Mouse (Mus musculus) lung, postnatal 14 days (tissue): Measurements from ENCODE around the gene Hspa1a.
A peak's percentile ranks its signal among the peaks of the same experiment; 100 is the strongest.
"Not testable (repeated sequence)": the region's sequence is repeated elsewhere in the genome, so short reads cannot be mapped to it uniquely, and the experiment has no call there.

Experiments used
- DNase-seq: peaks from one replicate; pipeline ENCODE4 v3.0.0; 2021

Gene Hspa1a

DNA sequence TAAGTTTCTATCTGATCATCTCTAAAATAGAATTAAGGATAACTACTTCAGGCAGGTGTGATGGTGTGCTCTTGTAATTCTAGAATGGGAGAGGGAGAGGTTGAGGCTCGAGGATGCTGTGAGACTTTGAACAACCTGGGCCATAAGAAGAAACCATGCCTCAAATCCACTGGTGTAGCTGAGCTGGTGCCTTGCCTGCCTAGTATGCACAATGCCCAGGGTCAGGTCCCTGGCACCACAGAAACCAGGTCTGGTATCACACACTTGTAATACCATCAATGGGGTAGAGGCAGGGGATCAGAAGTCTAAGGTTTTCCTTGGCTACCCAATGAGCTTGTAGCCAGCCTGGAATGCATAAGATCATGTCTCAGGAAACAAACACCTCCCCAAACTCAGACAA, 9.1 kb downstream of the Hspa1a start:
- no peak for DNase-seq

DNA sequence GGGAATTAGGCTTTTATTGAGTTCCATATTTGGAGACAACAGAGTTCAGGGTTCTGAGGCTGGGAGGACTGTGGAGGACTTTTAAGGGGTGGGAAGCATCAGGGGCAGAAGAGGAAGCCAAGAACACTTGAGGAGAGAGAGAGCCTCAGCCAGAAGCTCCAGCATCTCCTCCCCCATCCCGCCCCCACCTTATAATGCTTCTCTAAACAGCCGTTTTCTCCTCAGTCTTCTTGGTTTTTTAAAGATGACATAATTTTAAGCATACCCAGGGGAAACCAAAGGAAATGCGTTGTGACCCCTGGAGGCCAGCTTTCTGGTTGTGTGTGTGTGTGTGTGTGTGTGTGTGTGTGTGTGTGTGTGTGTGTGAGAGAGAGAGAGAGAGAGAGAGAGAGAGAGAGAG, 9.8 kb downstream of the Hspa1a start:
- DNase-seq, result no peak

DNA sequence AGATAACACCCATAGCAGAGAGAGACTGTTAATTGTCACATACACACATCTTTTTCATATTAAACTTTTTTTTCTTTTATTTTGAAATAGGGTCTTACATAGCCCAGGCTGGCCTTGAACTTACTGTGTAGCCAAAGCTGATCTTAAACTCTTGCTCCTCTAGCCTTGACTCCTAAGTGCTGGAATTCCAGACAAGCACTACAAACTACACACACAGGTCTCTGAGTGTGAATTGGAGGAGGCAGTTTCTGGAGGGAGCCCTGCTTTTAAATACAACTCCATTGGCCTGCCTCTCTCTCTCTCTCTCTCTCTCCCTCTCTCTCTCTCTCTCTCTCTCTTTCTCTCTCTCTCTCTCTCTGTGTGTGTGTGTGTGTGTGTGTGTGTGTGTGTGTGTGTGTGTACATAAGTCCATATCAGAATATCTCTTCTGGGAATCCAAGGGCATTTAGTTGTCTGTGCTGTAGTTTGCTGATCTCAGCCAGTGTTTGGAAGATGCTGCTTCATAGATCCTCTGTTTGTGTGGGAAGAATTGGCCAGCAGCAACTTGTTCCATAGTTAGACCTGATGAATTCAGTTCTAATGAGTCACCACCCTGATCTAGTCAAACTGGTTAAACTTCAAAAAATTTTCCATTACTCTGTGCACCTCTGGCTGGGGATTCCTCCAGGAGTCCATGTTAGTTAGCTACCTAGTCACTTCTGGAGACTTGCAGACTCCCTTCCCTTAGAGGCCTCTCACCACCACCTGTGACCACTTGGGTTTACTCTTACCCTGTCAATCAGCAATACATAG, 11.1 kb downstream of the Hspa1a start:
- no peak for DNase-seq

DNA sequence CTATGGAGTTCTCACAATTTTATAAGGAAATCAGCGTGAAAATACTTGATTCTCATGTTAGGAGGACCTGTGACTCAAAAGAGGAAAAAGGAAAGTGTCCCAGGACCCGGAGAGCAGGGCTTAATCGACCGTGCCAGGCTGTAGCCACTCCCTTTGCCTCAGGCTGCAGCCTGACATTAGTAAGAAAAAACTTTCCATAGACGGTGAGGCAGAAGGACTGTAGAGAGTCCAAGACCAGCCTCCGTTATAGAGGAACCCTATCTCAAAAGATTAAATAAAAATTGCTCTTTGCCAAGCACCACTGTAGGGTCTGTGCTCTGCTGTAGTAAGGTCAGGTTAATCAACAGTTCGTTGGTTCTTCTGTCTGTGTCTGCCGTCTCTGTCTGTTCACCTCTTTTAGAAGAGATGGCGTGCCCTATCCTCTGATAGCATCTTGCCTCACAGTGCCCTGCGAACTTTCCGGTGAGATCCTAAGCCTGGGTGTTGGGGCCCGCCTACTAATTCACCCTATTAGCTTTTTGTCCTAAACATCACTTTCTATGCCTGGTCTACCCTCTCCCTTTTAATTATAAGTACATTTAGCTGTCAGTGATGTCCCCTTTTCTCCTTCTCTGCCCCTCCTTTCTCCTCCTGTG, 12.0 kb downstream of the Hspa1a start:
- DNase-seq, result peak; percentile 35

DNA sequence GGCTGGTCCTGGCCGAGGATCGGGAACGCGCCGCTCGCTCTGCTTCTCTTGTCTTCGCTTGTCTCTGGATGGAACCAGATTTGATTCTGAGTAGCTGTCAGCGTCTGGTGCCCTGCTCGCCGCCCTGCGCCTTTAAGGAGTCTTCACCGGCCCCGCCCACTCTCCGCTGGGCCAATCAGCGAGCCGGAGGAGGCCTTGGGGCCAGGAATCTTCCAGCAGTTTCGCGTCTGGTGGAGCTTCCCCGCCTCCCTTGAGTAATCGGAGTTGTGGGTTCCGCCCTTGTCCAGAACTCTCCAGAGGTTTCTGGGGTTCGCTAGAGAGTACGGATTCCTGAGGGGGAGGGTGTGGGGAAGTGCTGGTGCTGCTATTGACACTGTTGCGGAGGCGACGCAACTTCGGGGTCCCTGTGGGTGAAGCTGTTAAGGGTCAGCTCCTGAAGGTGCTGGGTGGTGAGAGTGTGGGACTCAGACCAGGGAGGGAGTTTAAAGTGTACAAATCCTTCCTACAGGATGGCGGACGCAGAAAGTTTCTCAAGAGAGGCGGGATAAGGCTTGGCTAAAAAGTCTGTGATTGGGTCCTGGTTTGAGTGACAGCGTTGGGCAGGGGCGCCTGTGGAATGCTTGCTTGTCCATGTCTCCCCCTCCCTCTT, 12.7 kb downstream of the Hspa1a start, which contains the start of gene Hspa1b:
Gene Hspa1b, minus strand, starts transcription at position 109 of the 649 bp plus-strand sequence.
- peak; percentile 84 for DNase-seq

DNA sequence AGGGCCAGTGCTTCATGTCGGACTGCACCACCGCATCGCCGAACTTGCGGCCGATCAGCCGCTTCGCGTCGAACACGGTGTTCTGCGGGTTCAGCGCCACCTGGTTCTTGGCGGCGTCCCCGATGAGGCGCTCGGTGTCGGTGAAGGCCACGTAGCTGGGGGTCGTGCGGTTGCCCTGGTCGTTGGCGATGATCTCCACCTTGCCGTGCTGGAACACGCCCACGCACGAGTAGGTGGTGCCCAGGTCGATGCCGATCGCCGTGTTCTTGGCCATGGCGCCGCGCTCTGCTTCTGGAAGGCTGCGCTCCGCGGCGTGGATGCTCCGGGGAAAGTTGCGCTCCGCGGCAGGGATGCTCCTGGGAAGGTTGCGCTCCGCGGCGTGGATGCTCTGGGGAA, 13.2 kb downstream of the Hspa1a start:
- not testable (repeated sequence) for DNase-seq

DNA sequence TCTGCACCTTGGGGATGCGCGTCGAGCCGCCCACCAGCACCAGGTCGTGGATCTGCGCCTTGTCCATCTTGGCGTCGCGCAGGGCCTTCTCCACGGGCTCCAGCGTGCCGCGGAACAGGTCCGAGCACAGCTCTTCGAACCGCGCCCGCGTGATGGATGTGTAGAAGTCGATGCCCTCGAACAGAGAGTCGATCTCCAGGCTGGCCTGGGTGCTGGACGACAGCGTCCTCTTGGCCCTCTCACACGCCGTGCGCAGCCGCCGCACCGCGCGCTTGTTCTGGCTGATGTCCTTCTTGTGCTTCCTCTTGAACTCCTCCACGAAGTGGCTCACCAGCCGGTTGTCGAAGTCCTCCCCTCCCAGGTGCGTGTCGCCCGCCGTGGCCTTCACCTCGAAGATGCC, 14.0 kb downstream of the Hspa1a start:
- DNase-seq, result not testable (repeated sequence)

DNA sequence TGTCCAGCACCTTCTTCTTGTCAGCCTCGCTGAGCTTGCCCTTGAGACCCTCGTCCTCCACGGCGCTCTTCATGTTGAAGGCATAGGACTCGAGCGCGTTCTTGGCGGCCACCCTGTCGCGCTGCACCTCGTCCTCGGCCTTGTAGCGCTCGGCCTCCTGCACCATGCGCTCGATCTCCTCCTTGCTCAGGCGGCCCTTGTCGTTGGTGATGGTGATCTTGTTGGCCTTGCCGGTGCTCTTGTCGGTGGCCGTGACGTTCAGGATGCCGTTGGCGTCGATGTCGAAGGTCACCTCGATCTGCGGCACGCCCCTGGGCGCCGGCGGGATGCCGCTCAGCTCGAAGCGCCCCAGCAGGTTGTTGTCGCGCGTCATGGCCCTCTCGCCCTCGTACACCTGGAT, 14.7 kb downstream of the Hspa1a start:
- not testable (repeated sequence) for DNase-seq

DNA sequence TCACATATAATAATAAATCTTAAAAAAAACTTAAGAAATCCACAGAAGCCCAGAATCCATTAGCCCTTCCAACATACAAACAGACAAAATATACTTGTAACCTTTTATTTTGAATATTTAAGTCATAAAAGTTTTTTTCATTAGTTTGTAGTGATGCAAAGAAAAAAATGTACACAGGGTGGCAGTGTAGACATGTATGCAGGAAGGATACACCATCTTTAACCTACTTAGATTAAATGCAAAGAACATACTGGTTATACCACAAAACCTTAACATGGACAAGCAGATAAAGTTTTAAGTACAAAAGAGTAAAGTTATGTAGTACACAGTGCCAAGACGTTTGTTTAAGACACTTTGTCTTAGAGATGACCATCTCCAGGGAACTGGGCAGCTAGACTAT, 15.6 kb downstream of the Hspa1a start:
- no peak for DNase-seq

DNA sequence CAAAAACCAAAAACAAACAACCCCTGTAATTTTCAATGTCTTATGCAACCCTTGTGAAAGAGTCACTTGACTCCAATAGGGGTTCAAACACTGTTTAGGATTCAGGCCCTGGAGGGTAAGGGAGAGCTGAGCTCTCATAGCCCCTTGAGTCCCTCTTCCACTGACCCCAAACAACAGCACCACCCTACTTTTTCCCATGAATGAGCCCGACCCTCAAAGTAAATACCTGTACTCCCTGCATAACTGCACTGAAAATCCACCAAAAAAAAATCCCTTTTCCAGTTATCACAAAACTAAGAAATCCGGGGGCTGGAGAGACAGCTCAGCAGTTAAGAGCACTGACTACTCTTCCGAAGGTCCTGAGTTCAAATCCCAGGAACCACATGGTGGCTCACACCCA, 16.1 kb downstream of the Hspa1a start:
- no peak for DNase-seq

DNA sequence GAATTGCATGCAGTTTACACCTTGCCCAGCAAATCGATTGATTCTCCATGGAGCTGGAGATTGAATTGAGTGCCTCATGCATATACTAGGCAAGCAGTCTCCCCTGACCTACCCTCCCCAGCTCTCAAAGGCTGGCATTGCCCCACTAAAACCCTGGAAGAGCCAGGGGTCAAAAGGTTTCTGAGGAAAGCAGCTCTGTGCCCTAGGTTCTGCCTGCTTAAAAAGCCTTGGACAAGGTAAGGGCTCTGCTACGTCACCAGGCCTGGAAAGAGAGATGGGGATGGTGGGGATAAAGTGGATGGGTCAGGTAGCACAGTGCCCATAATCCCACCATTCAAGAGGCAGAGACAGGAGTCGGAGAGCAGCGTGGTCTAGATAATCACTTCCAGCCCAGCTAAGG, 17.1 kb downstream of the Hspa1a start:
- DNase-seq, result no peak

DNA sequence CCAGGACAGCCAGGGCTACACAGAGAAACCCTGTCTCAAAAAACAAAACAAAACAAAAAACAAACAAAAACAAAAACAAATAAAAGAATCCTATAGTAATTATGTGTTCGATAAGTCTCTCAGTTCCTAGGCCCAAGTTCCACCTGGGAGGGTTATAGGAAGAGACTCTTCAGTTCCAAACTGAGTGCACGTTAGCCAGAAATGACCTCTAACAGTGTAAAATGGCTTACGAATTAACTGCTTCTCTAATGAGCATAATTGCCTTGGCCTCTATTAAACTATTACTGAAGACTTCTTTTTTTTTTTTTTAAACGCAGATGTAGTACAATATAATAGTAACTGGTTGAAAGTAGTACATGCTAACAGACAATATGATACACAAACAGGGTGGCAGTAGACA, 18.1 kb downstream of the Hspa1a start:
- no peak for DNase-seq

DNA sequence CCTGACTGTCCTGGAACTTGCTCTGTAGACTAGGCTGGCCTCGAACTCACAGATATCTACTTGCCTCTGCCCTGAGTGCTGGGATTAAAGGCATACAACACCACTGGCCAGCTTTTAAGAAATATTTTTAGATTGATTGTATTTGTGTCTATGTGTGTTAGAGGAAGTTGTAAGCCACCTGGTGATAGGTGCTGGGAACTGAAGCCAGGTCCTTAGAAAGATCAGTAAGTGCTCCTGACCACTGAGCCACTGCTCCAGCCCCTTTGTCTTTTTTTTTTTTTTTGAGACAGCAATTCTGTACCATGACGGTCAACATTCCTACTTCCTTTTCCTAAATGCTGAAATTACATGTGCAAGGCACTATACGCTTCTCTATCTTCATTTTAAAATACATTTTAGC, 18.7 kb downstream of the Hspa1a start:
- DNase-seq, result no peak

DNA sequence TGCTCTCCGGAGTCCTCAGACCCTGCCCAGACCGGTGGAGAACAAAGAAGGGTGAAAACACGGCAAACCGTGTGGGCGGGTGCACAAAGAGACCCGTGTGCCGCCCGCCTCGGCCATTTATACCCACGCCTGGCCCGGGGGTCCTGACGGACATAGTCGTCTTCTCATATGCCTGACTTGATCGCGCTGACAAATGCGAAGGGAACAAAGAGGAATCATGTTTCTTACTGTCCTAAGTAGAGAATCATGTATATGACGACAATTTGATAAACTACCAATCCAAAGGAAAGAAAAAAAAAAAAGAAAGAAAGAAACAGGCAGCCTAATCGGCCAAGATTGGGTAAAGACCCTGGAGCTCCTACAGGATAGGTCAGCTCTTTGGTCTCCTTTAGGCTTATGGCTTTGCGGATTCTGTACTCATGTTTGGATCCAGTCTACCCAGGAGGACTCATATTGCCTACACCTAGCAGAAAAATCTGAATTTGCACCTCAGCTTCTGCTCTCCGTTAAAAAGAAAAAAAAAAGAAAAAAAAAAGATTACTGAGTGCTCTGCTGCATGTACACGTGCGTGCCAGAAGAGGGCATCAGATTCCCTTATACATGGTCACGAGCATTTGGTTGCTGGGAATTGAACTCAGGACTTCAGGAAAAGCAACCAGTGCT, 19.4 kb downstream of the Hspa1a start:
- peak; percentile 85 for DNase-seq

DNA sequence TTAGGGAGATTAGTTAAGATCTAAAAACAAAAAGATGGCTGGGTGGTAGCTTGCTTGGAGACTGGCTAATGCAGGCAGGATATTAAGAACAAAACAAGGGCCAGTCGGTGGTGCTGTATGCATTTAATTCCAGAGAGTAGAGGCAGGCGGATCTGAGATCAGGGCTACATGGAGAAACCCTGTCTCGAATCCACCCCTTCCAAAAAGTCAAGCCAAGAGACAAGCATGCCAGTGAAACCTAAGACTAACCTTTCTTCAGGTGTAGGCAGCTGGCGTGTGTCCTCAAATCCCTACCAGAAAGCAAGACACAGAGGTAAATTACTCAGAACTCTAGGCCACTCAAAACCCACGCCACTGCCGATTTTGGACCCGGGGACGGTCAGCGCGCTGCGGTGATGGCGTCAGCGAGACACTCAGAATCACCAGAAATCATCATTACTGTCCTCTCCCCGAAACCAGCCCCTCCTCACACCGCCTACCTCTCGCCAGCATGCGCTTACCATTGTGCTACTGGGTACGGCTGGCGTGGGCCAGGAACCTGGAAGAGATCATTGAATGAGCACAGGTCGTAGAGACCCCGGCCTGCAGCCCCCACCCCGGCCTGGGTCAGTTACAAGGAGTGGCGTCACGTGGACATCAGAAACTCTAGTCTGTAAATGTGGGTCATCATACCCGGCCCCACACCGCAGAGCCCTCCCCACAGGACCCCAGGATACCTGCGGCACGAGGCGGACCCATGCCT, 20.1 kb downstream of the Hspa1a start:
- DNase-seq, result no peak

DNA sequence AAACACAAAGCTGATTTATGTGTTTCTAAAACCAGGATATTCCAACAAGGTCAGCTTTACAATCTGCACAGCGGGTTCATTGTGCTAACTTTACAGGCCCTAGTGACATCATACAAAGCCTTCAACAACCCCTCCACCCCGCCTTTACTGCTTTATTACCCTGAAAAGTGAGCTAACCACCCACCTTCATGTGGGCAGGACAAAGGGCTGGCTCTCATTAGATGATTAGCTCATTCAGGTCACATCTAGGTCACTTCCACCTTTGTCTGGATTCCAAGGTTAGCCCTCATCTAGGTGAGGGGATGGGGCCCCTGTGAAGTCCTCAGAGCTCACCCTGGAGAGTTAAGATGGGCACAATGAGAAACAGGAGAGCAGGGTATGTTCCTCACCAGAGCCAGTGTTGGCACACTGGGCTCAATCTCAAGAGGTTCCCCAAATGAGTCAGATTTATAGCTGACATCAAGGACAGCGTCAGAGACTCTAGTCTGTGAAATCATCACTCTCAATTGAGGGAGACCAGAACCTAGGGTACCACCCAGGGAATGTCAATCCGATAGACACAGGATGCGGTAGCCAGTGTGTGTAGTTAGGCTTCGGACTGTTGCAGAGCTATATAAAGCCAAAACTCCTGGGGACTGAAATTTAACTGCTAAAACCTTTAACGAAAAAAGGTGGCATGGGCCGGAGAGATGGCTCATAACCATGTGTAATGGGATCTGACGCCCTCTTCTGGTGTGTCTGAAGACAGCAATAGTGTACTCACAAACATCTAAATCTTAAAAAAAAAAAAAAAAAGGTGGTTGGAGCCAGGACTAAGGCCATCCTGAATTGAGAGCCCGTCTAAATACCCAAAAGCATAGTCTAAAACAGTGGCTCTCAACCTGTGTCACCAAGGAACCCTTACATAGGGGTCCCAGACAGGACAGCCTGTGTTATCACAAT, 21.2 kb downstream of the Hspa1a start:
- DNase-seq, result no peak

DNA sequence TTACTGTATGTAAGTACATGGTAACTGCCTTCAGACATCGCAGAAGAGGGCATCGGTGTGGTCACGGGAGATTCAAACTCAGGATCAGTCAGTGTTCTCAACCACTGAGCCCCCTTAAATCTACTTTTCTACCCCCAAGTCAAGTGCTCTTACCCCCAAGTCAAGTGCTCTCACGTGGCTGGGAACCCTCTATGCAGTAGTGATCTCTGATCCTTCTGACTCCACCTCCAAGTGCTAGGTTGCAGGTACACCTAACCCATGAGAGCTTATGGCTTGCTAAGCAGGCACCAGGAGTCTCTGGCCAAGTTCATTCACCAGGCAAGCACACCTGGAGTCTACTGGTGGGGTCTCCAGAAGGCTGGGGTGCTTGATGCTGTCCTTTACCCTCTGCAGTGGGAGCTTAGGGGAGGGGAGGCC, 22.4 kb downstream of the Hspa1a start:
- DNase-seq, result no peak

DNA sequence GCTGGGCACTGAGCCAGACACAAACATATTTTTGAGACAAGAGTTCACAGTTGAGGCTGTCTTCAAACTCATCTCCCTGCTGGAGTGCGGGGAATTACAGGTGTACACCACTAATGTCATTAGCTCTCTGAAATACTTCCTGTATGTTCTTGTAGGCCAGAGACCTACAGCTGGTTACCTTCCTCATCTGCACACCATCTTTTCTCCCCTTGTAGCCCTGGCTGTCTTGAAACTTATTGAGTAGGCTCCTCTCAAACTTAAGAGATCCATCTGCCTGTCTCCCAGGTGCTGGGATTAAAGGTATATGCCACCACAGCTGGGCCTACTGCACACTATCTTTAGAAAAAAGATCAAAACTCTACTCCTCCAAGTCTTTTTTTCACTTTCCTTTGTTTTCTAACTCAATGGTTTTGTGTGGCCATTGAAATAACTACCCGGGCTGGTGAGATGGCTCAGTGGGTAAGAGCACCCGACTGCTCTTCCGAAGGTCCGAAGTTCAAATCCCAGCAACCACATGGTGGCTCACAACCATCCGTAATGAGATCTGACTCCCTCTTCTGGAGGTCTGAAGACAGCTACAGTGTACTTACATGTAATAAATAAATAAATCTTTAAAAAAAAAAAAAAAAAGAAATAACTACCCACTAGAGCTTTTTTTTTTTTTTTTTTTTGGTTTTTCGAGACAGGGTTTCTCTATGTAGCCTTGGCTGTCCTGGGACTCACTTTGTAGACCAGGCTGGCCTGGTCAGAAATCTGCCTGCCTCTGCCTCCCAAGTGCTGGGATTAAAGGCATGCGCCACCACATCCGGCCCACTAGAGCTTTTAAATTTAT, 23.0 kb downstream of the Hspa1a start:
- not testable (repeated sequence) for DNase-seq

DNA sequence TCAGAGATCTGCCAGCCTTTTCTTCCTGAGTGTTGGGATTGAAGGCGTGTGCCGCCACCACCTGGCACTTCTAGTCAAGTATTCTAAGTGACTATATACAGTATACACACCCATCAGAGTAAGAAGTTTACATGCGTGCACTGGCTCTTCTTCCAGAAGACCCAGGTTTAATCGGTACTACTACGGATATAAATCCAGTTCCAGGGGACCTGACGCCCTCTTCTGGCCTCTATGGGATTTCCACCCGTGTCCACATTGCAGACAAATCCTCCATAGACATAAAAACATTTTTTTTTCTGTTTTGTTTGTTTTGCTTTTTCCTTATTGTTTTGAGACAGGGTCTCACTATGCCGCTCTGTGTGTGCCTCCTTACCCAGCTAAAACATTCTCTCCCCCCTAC, 24.4 kb downstream of the Hspa1a start:
- DNase-seq, result peak; percentile 39

DNA sequence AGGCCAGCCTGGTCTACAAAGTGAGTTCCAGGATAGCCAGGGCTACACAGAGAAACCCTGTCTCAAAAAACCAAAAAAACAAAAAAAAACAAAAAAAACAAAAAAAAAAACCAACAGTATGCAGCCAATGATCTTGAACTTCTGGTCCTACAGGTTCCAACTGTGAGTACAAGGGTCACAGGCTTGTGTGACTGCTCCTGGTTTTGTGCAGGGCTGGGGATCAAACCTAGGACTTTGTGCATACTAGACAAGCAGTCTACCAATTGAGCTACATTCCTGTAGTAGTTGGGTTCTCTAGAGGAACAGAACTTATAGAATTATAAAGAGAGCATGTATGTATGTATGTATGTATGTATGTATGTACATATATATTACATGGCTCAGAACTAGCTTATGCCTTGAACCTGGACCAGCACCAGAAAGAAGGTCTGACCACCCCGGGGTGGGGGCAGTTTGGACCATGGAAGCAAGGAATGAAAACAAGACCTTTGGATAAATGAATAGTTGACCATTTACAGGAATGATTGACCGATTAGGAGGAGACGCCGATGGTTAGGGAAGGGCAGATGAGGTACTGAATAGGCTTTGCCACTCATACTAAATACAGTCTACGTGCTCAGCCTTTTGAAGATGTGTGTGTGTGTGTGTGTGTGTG, 25.3 kb downstream of the Hspa1a start:
- no peak for DNase-seq
